Mouse (Mus musculus) cerebellum, postnatal 14 days (tissue): ENCODE data around the gene Zglp1.

Experiments used
- DNase-seq, 2 experiments: peaks; one replicate each; pipeline ENCODE4 v3.0.0; 2021; ENCODE audit warnings: mixed read lengths in 2 of 2

Zglp1 gene

DNA sequence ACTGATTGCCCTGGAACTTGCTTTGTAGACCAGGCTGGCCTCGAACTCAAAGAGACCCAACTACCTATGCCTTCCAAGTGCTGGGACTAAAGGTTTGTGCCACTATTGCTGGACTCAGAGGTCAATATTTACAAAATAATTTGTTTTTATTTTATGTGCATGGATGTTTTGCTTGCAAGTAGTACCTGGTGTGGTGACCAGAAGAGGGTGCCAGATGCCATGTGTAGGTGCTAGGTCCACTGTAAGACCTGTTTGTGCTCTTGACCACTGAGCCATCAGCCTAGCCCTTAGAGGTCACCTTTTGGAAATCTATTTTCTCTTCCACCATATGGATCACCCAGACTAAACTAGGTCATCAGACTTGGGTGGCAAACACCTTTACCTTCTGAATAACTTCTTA lies 44.2 kb downstream of the Zglp1 start:
- DNase-seq, result no peak

GRCm38 (mm10) chr9:21022288-21022687 lies 44.6 kb downstream of the Zglp1 start:
- no peak for DNase-seq

DNA sequence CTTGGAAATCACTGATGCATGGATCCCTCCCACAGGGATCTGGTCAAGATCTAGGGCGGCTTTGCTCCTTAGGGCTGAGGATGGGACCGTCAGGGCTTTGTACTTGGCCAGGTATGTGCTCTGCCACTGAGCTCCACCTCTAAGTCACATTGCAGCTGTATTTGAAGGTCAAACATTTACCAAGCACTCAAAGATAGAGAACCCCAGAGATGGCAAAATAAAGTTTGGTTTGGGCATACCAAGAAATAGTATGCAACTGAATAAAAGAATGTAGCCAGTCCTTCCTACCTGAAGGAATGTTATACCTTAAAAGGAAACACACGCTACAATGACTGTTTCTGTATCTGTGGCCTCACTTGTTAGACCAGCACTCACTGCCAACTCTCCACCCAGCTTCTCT lies 45.5 kb downstream of the Zglp1 start:
- DNase-seq, result no peak

DNA sequence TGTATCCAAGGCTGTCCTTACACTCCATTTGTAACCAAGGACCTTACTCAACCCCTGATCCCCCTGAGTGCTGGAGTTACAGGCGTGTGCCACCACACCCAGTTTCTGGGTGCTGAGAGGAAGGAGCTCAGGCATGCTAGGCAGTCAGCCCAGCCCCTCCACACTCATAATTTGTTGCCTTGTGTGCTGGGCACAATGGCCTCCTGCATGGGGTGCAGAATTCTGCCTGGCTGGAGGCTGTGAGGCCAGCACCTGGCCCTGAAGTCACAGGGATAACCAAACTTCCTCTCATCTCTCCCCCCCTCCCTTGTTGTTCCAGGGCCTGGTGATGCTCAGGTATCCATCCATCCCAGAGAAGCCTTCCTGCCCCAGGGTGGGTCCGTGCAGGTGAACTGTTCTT lies 48.3 kb downstream of the Zglp1 start:
- DNase-seq, result no peak

DNA sequence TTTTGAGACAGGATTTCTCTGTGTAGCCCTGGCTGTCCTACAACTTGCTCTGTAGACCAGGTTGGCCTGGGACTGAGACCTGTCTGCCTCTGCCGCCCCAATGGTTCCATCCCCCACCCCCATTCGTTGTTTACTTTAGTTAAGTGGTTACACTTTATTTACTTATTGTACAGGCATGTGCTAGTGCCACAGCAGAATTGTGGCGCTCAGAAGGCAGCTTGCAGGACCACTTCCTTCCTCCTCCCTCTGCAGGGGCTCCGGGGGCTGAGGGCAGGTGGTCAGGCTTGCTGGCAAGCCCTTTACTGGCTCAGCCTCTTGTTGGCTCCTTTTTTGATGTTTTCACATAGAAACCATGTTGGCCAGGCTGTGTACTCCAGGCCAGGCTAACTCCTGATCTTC lies 49.7 kb downstream of the Zglp1 start:
- no peak for DNase-seq

GRCm38 (mm10) chr9:21016331-21017176 lies 50.3 kb downstream of the Zglp1 start:
- DNase-seq, result no peak

DNA sequence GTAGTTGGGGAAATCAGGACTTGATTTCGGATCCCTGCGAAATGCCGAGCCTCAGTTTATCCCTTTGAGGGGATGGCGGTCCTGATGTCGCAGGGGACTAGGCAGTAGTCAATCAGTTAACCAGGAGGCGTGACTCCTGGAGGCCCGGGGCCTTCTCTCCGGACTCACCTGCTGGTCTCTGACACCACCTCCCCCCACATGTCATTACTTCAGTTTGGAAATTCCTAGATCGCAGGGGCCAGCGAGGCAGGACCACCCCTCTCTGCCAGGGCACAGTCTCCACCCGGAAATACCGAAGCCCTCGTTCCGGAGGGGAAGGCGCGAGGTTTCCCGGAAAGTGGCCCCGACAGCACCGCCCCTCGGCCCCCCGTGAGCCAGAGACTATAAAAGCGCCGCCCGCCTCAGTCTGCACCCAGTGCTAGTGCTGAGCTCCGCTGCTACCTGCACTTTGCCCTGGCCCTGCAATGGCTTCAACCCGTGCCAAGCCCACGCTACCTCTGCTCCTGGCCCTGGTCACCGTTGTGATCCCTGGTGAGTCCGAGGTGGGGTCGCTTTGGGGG lies 51.2 kb downstream of the Zglp1 start, which contains the start of gene Icam1:
TSS of gene Icam1 (plus strand) at position 415 of the 560 bp plus-strand sequence.
- no peak for DNase-seq

- no peak for DNase-seq
Measured at GRCm38 (mm10) chr9:21014691-21015570, 52.0 kb downstream of the Zglp1 start.
